Mouse (Mus musculus) cerebellum, adult 2 months (tissue): ENCODE results near the gene Iqgap2. TPM values are rescaled to one million over a fixed set of nuclear protein-coding genes. Genes with fewer than 3 reads are reported as not detected.

Experiments used
- DNase-seq, 2 experiments: peaks; one replicate each; pipeline ENCODE4 v3.0.0; 2021
- H3K27ac ChIP-seq: fragments of 200-500 bp; 2 replicates; pipeline ENCODE4 v1.5.1; 2012; ENCODE audit warnings: low read length, control low read depth, inconsistent platforms; ENCODE audit not compliant: insufficient read depth
- H3K27me3 ChIP-seq: fragments of 200-500 bp; 2 replicates; pipeline ENCODE4 v1.6.1; 2012; ENCODE audit warnings: inconsistent platforms, mild to moderate bottlenecking, low read length, moderate library complexity; ENCODE audit not compliant: control insufficient read depth, insufficient read depth
- H3K4me1 ChIP-seq: fragments of 200-500 bp; 2 replicates; pipeline ENCODE4 v1.6.1; 2011; ENCODE audit warnings: low read length; ENCODE audit not compliant: control insufficient read depth, insufficient read depth
- H3K4me3 ChIP-seq: fragments of 200-500 bp; replicated peaks from 2 replicates; pipeline ENCODE3; 2011; ENCODE audit warnings: mild to moderate bottlenecking, low read depth, low read length, control low read depth; ENCODE audit not compliant: insufficient read depth
- CTCF ChIP-seq: fragments of 200-500 bp; IDR thresholded peaks from 2 replicates; pipeline ENCODE4 v1.5.1; 2011; ENCODE audit warnings: low read depth, mild to moderate bottlenecking, control low read depth, low read length, moderate library complexity, borderline replicate concordance; ENCODE audit not compliant: insufficient read depth
- POLR2A ChIP-seq: fragments of 200-500 bp; IDR thresholded peaks from 2 replicates; pipeline ENCODE4 v1.6.1; 2011; ENCODE audit warnings: low read length, control low read depth, borderline replicate concordance; ENCODE audit not compliant: insufficient read depth
- WGBS: fragments of 180-500 bp; shearing (Covaris S2); methylation state at CpG from one replicate; pipeline ENCODE4 v1.1.7; 2018; 5-methylcytosine and 5-hydroxymethylcytosine counted together
- polyA plus RNA-seq: library from polyadenylated mRNA; depleted of rRNA; stranded (reverse); fragments of >200 nt; gene quantifications from 2 replicates; pipeline ENCODE4 v1.2.3, GENCODE M21; 2012

Iqgap2 gene
- polyA plus RNA-seq, 1 experiment: 1.3 TPM

DNA sequence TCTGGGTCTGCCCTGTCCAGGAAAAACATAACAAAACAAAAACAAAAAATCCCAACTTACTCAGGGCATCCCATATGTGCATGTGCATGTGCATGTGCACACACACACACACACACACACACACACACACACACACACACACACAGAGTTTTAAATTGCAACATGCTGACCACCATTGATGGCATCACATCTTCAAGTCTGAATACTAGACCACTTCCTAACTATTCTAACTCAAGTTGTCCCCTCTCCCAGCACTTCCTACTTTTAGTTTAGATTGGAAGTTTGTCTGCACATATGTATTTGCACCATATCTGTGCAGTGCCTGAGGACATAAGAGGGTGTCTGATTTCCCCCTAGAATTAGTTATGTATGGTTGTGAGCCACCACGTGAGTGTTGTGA, 49.8 kb downstream of the Iqgap2 start:
- Histone ChIP-seq H3K4me1 (no peaks in the 10 kb centered on the region), H3K4me3 (no peak overlapping the region), H3K27me3 (no peaks in the 10 kb centered on the region), H3K27ac (no peak overlapping the region)
- DNase-seq: no peak
- TF ChIP-seq POLR2A (no peak), CTCF (no peak)
- WGBS: 96% methylated on average over 1 of the region's 1 CpGs

DNA sequence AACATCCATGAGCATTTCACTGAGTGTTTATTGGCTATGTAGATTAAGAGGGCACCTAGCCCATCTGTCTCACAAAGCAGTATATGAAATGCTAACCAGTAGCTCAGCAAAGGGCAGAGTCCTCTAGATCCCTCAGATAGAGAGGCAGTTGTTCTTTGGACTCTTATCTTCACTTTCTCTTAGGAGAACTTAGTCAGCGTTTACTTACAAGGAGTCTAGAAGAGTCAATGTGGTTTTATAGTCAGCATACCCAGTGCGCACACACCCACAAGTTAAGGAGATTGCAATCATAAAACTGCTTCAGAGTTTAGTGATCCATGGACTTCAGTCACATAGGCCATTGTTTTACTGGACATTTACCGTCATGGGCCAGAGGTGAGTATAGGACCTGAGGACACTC, 54.8 kb downstream of the Iqgap2 start:
- no peak overlapping the region for H3K27ac ChIP-seq
- H3K27me3 ChIP-seq: no peaks in the 10 kb centered on the region; the same call in 1 of the 2 replicates
- no peaks in the 10 kb centered on the region; the same call in 1 of the 2 replicates for H3K4me1 ChIP-seq
- H3K4me3 ChIP-seq: no peak overlapping the region
- DNase-seq: no peak
- TF ChIP-seq POLR2A: no peak
- TF ChIP-seq CTCF: no peak
- 98% methylated on average over 3 of the region's 3 CpGs for whole genome bisulfite sequencing

DNA sequence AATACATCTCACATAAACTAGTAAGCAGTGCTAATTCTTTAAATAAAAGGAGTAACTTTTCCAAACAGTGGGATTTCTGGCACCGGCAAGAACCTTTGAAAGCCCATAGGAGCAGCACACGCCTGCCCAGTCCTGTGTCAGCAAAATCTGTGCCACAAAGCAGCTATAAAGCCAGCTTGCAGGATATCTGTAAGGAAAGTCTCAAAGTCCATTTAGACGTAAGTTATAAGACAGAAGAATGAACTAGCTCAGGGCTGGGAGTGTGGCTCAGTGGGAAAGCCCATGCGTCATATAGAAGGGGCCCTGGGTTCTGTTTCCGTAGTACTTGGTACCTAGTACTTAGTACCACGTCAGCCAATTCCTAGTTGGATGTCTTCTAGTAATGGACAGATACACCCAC, 58.2 kb downstream of the Iqgap2 start:
- TF ChIP-seq CTCF: no peak
- no peak for TF ChIP-seq POLR2A
- Histone ChIP-seq H3K4me3 (no peak overlapping the region), H3K27ac (no peak overlapping the region), H3K27me3 (no peaks in the 10 kb centered on the region; the same call in 1 of the 2 replicates), H3K4me1 (no peaks in the 10 kb centered on the region; the same call in 1 of the 2 replicates)
- 88% methylated on average over 6 of the region's 6 CpGs for WGBS
- DNase-seq: no peak

DNA sequence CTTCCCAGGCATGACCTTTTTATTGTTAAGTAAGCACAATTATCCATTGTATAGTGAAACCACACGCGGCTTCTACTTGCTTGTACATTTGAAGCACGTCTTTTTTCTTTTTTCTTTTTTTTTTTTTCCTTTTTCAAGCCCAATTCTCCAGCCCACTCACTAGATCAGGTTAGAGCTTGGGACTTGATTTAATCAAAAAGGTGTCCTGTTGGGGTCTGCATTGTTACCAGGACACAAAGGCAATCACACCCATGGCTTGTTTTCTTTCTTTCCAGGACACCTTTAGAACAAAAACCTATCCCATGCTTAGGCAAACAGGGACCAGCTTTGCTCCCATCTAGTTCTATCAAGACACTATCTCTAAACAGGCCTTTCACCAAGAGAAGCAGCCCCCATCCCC, 59.0 kb downstream of the Iqgap2 start:
- no peak for TF ChIP-seq CTCF
- no peak for TF ChIP-seq POLR2A
- Histone ChIP-seq H3K4me3 (no peak overlapping the region), H3K4me1 (no peaks in the 10 kb centered on the region; the same call in 1 of the 2 replicates), H3K27me3 (no peaks in the 10 kb centered on the region; the same call in 1 of the 2 replicates), H3K27ac (no peak overlapping the region)
- WGBS: 69% methylated on average over 3 of the region's 3 CpGs
- no peak for DNase-seq

DNA sequence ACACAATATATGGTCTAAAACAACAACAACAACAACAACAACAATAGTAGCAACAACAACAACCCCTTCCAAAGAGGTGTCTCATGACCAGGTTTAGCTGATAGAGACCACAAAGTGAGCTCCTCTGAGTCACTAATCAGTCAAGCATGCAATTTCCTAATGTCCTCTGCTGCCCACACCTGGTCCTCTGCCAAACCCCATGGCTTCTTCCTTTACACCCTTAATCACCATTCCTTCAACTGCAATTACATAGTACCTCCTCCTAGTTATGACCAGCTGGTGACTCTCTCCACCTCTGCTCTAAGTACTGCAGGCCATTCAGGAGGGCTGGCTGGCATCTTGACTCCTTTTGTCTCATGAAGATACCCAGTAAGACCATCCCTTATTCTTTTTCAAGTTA, 60.0 kb downstream of the Iqgap2 start:
- Histone ChIP-seq H3K27me3 (no peaks in the 10 kb centered on the region; the same call in 1 of the 2 replicates), H3K27ac (no peak overlapping the region), H3K4me3 (no peak overlapping the region), H3K4me1 (no peaks in the 10 kb centered on the region; the same call in 1 of the 2 replicates)
- no peak for TF ChIP-seq CTCF
- TF ChIP-seq POLR2A: no peak
- peak; percentile 13 to 45 for DNase-seq

DNA sequence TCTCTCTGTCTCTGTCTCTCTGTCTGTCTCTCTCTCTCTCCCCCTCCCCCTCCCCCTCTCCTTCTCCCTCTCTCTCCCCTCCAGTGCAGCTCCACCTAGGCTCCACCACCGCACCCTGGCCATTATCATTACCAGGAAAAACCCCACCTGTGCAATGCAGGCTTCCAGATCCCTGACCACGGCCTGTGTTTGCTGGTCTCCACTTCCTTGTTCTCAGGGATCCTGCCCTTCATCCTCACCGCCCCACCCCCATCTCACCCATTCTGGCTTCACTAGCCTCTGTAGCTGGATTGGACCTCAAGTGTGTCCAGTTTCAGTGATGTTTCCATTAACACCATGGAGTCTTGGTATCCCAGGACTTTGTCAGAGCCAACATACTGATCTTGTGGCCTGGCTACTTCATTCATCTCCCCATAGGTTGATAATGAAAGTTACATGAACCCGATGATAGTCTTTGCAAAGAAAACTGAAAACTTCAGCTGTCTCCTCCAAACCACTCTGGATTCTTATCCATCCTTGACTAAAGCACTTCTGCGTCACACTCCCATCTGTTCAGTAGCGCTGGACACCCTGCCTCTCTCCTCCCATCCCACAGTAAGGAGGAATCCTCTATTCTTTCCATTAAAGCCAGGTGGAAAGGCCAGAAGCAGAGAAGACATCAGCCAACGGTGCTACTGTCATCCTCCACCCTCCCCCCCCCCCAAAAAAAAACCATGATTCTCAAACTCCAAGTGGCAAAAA, 62.1 kb downstream of the Iqgap2 start:
- no peaks in the 10 kb centered on the region; the same call in 1 of the 2 replicates for H3K27me3 ChIP-seq
- TF ChIP-seq POLR2A: no peak
- no peak for TF ChIP-seq CTCF
- H3K4me3 ChIP-seq: no peak overlapping the region
- no peak for DNase-seq
- WGBS: 97% methylated on average over 7 of the region's 7 CpGs
- no peaks in the 10 kb centered on the region; the same call in 1 of the 2 replicates for H3K4me1 ChIP-seq
- no peak overlapping the region for H3K27ac ChIP-seq

DNA sequence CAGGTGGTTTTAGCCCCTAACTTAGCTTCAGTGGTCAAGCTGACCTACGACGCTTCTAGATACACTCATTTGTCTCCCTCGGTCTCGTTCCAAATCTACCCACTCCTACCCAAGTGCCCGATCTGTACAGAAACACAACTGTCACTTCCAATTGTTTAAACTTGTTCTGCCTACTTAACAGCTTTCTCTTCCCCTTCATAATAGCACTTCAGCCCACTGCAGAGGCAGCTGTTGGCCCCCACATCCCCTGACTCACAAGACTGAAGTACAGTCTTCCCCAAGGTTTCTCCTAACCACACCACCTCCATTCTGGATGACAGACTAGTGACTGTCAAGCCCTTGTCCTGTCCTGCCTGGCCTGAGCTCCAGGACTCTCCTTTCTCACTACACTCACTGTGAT, 63.1 kb downstream of the Iqgap2 start:
- WGBS: 90% methylated on average over 5 of the region's 5 CpGs
- TF ChIP-seq CTCF (no peak), POLR2A (no peak)
- H3K4me3 ChIP-seq: no peak overlapping the region
- no peak for DNase-seq
- H3K27me3 ChIP-seq: no peaks in the 10 kb centered on the region; the same call in 1 of the 2 replicates
- H3K4me1 ChIP-seq: no peaks in the 10 kb centered on the region; the same call in 1 of the 2 replicates
- no peak overlapping the region for H3K27ac ChIP-seq

DNA sequence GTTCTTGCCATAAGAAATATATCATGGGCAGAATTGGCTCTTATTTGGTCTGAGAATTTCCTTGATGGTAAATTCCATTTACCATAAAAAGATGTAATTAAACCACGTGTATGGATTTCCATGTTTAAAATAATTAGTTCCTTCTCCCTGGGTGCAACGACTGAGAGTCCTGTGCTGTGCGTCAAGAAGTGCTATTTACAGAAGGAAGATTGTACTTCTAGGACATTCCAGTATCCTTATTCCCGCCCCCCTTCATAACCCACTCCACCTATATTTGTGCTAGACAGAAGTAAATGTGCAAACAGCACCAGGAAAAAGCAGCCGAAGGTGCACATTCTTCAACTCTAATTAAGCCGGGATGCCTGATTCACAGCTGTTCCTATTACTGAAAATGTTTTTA, 65.5 kb downstream of the Iqgap2 start:
- no peak overlapping the region for H3K4me3 ChIP-seq
- H3K27ac ChIP-seq: no peak overlapping the region
- no peak for DNase-seq
- H3K27me3 ChIP-seq: no peaks in the 10 kb centered on the region
- H3K4me1 ChIP-seq: no peaks in the 10 kb centered on the region
- WGBS: 90% methylated on average over 6 of the region's 6 CpGs
- TF ChIP-seq CTCF (no peak), POLR2A (no peak)
